Mouse (Mus musculus): ENCODE results near the gene Wbp2. TPM values are rescaled to one million over a fixed set of nuclear protein-coding genes. Genes with fewer than 3 reads are reported as not detected.

Gene Wbp2
- 192 TPM for polyA plus RNA-seq (2017; shearing (Covaris generic))

GRCm38 (mm10) chr11:116086258-116087193, at the start of gene Wbp2:
Gene Wbp2, minus strand, starts transcription at chr11:116086995.

DNA sequence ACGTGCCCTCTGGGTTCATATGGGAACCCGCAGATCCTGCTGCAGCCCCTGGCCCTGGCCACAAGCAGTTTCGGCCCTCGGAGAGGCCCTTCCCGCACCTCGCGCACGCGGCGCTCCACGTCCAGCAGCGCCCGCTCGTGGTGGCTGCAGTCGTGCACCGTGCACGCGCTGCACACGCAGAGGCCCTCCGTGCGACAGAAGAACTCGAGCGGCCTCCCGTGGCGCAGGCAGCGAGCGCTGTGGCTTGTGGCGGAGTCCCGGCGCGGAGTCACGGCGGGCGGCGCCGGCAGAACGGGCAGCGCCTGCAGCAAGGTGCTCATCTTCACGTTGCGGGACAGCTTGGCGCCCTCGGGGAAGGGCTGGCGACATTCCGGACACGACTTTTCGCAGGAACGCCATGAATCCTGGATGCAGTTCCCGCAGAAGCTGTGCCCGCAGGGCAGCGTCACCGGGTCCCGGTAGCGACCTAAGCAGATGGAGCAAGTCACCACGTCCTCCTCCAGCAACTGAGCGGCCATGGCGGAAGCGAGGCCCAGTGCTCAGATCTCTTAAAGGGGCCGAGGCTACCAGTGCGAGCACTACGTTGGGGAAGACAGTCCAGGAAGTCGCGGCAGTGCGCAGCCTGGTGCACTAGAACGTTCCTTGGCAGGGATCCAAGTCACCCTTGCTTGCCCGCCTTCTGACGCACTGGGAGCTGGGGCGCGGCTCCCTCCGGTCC, 43.9 kb upstream of the Wbp2 start, which contains the start of gene Trim65:
TSS of gene Trim65 (minus strand) at position 641 of the 718 bp plus-strand sequence.

GRCm38 (mm10) chr11:116127156-116127980, 40.6 kb upstream of the Wbp2 start, which contains the start of gene Trim47:
Gene Trim47, minus strand, starts transcription at chr11:116127210.

GRCm38 (mm10) chr11:116077446-116078204, 9.2 kb downstream of the Wbp2 start, which contains the start of gene Unc13d:
Gene Unc13d, minus strand, starts transcription at chr11:116077961.

DNA sequence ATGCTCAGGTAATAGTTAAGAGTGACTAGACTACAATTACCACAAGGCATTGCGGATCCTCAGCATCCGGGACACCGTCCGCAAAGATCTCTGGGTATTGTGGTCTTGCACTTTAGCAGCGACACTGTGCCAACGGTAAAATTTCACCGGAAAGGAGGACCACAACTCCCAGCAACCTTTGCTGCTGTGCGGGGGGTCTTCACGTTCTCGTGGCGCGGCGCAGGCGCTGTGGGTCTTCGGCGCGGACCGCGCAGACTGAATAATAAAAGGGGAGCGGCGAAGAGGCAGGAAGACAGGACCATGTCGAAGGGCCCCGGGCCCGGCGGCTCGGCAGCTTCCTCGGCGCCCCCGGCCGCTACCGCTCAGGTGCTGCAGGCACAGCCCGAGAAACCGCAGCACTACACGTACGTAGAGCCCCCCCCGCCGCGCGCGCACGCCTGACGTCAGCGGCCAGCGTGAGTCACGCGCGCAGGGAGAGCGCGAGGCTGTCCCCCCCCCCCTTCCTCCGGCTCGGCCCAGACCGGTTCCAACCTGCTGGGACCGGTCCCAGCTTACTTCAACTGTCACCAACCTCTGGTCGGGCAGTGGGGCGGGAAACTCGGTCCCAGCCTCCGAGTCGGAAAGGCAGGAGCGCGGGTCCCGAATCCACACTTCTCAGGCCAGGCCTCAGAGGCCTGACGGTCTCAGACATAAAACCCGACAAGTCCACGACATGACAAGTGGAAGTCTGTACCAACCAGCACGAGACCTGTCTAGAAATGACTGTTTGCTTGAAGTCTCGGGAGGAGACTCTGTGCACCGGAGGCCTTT, 56.5 kb downstream of the Wbp2 start, which contains the start of gene Unk:
TSS of gene Unk (plus strand) at position 235 of the 810 bp plus-strand sequence.

Other genes with a start within 250 kb of the Wbp2 start
- 0.44 TPM for gene Myo15b, start 228.6 kb downstream of the Wbp2 start, polyA plus RNA-seq (2017; shearing (Covaris generic))
- 0.86 TPM for gene Smim5, start 187.0 kb downstream of the Wbp2 start, polyA plus RNA-seq (2017; shearing (Covaris generic))
- 1.5 TPM for gene Smim6, start 175.0 kb downstream of the Wbp2 start, polyA plus RNA-seq (2017; shearing (Covaris generic))
- gene Sap30bp, start 153.7 kb downstream of the Wbp2 start, polyA plus RNA-seq (2017; shearing (Covaris generic)): 39.2 TPM
- 25.0 TPM for gene Recql5, start 153.5 kb downstream of the Wbp2 start, polyA plus RNA-seq (2017; shearing (Covaris generic))
- not detected for gene Itgb4, start 112.3 kb downstream of the Wbp2 start, polyA plus RNA-seq (2017; shearing (Covaris generic))
- 40.6 TPM for gene Galk1, start 74.3 kb downstream of the Wbp2 start, polyA plus RNA-seq (2017; shearing (Covaris generic))
- gene H3f3b, start 59.0 kb downstream of the Wbp2 start, polyA plus RNA-seq (2017; shearing (Covaris generic)): 1,124 TPM
- gene Unk, start 56.7 kb downstream of the Wbp2 start, polyA plus RNA-seq (2017; shearing (Covaris generic)): 41.6 TPM
- gene Unc13d, start 9.0 kb downstream of the Wbp2 start, polyA plus RNA-seq (2017; shearing (Covaris generic)): 205 TPM
- 0.44 TPM for gene Trim47, start 40.2 kb upstream of the Wbp2 start, polyA plus RNA-seq (2017; shearing (Covaris generic))
- 10.2 TPM for gene Trim65, start 44.1 kb upstream of the Wbp2 start, polyA plus RNA-seq (2017; shearing (Covaris generic))
- gene Mrpl38, start 51.9 kb upstream of the Wbp2 start, polyA plus RNA-seq (2017; shearing (Covaris generic)): 65.8 TPM
- gene Fbf1, start 81.2 kb upstream of the Wbp2 start, polyA plus RNA-seq (2017; shearing (Covaris generic)): 10.8 TPM
- gene Ten1, start 111.9 kb upstream of the Wbp2 start, polyA plus RNA-seq (2017; shearing (Covaris generic)): 65.7 TPM
- 21.0 TPM for gene Acox1, start 112.0 kb upstream of the Wbp2 start, polyA plus RNA-seq (2017; shearing (Covaris generic))
- gene Evpl, start 151.1 kb upstream of the Wbp2 start, polyA plus RNA-seq (2017; shearing (Covaris generic)): 0.09 TPM
- 81.5 TPM for gene Srp68, start 187.2 kb upstream of the Wbp2 start, polyA plus RNA-seq (2017; shearing (Covaris generic))
- not detected for gene Galr2, start 193.9 kb upstream of the Wbp2 start, polyA plus RNA-seq (2017; shearing (Covaris generic))
- gene Exoc7, start 220.2 kb upstream of the Wbp2 start, polyA plus RNA-seq (2017; shearing (Covaris generic)): 89.2 TPM
- gene Foxj1, start 248.4 kb upstream of the Wbp2 start, polyA plus RNA-seq (2017; shearing (Covaris generic)): not detected